In the genomic region with DNA sequence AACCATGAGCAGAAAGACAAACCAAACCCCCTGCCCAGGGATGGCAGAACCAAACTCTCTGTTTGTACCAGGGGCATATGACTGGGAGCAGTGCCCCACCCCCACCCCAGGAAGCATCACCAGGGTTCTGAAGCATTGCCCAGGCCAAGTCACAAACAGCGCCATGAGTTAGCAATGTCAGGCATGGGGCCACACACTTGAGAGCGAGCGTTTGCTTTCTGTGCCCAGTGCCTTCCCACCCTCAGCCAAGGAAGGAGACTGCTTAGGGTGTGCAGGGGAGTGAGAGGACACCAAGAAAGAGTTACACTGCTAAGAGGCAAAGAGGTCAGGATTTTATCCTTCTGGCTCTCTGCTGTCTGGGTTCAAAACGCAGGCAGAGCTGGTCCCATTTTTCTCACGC, we compare ENCODE assay signal across 19 mouse cellular contexts. TPM values are rescaled to one million over a fixed set of nuclear protein-coding genes. Genes with fewer than 3 reads are reported as not detected.
DNase-seq lines count a peak whose midpoint lies in the region; ATAC-seq lines count a peak whose summit lies in the region.
"Had no signal": no experiment of that assay in that cellular context is flagged by ENCODE, and none has a peak within 500 bp of the region (broad histone marks: within the 10 kb centered on the region; RNA-seq: fewer than 3 reads in every experiment).

No protein-coding gene starts in this region.

- no peak overlapping the region for H3K27ac ChIP-seq in forebrain, embryonic 15.5 days (replicated peaks)
- H3K27ac ChIP-seq in forebrain, embryonic 13.5 days = no peak overlapping the region; the same call in 1 of the 2 replicates
- H3K27ac ChIP-seq: embryonic facial prominence, embryonic 13.5 days; gastrocnemius, adult 2 months; hindbrain, embryonic 13.5 days; intestine, embryonic 15.5 days had no signal

- DNase-seq in heart, adult 18-20 months = peak; percentile 11 to 12
- DNase-seq in heart, adult 9 months (ENCODE audit: low spot score in 2 of 2) = no peak
- DNase-seq: adrenal gland, postnatal 10 days; cerebellum, adult 11 months; cerebellum, adult 9-11 months; cerebellum, postnatal 36 days; gastrocnemius, adult 2 months; gastrocnemius, postnatal 25 days; heart, postnatal 4 days had no signal

- no peak overlapping the region for H3K4me3 ChIP-seq in forebrain, embryonic 15.5 days
- no peak overlapping the region for H3K4me3 ChIP-seq in forebrain, embryonic 13.5 days
- H3K4me3 ChIP-seq in megakaryocyte, embryonic 14.5 days (replicated peaks) = peak overlapping the region; percentile 62
- H3K4me3 ChIP-seq: embryonic facial prominence, embryonic 13.5 days; gastrocnemius, adult 2 months; hindbrain, embryonic 13.5 days; intestine, embryonic 15.5 days had no signal

- ATAC-seq in forebrain, embryonic 15.5 days (replicated peaks) = peak; percentile 30; the same call in 1 of the 2 replicates
- ATAC-seq in forebrain, embryonic 13.5 days = no peak
- no peak for ATAC-seq in megakaryocyte, adult 5-6 weeks (ENCODE audit: poor library complexity, severe bottlenecking)
- ATAC-seq: intestine, embryonic 15.5 days had no signal

- H3K4me1 ChIP-seq in forebrain, embryonic 15.5 days = peaks cover 9% of the 10 kb centered on the region; the same call in 1 of the 2 replicates
- H3K4me1 ChIP-seq in forebrain, embryonic 13.5 days = 0 out of 2 replicates have a peak, but pooled peaks cover 7% of the 10 kb centered on the region
- peaks cover 25% of the 10 kb centered on the region for H3K4me1 ChIP-seq in megakaryocyte, embryonic 14.5 days
- H3K4me1 ChIP-seq: hindbrain, embryonic 13.5 days; intestine, embryonic 15.5 days had no signal

- no peak overlapping the region for H3K9ac ChIP-seq in forebrain, embryonic 15.5 days (replicated peaks)
- no peak overlapping the region for H3K9ac ChIP-seq in forebrain, embryonic 13.5 days
- H3K9ac ChIP-seq: embryonic facial prominence, embryonic 13.5 days; hindbrain, embryonic 13.5 days; intestine, embryonic 15.5 days had no signal

- H3K36me3 ChIP-seq in forebrain, embryonic 15.5 days = no peaks in the 10 kb centered on the region
- no peaks in the 10 kb centered on the region for H3K36me3 ChIP-seq in forebrain, embryonic 13.5 days (ENCODE audit: poor library complexity, severe bottlenecking)
- no peaks in the 10 kb centered on the region for H3K36me3 ChIP-seq in megakaryocyte, embryonic 14.5 days (replicated peaks; ENCODE audit: low read length)
- H3K36me3 ChIP-seq: embryonic facial prominence, embryonic 13.5 days; hindbrain, embryonic 13.5 days; intestine, embryonic 15.5 days had no signal

- 49% methylated on average over 5 of the region's 5 CpGs for WGBS in forebrain, embryonic 15.5 days
- 54% methylated on average over 5 of the region's 5 CpGs for WGBS in forebrain, embryonic 13.5 days

- H3K4me2 ChIP-seq in forebrain, embryonic 15.5 days (replicated peaks) = no peak overlapping the region
- H3K4me2 ChIP-seq in forebrain, embryonic 13.5 days = no peak overlapping the region
- H3K4me2 ChIP-seq: embryonic facial prominence, embryonic 13.5 days; heart, embryonic 11.5 days; hindbrain, embryonic 13.5 days; intestine, embryonic 15.5 days had no signal

- no peaks in the 10 kb centered on the region for H3K27me3 ChIP-seq in forebrain, embryonic 15.5 days
- H3K27me3 ChIP-seq in forebrain, embryonic 13.5 days = no peaks in the 10 kb centered on the region
- peaks cover 79% of the 10 kb centered on the region for H3K27me3 ChIP-seq in megakaryocyte, embryonic 14.5 days (replicated peaks)
- H3K27me3 ChIP-seq: intestine, embryonic 15.5 days had no signal

- no peaks in the 10 kb centered on the region for H3K9me3 ChIP-seq in forebrain, embryonic 15.5 days
- H3K9me3 ChIP-seq in forebrain, embryonic 13.5 days (replicated peaks) = no peaks in the 10 kb centered on the region
- H3K9me3 ChIP-seq in megakaryocyte, embryonic 14.5 days = peaks cover 3% of the 10 kb centered on the region; the same call in 1 of the 2 replicates
- H3K9me3 ChIP-seq: embryonic facial prominence, embryonic 13.5 days; hindbrain, embryonic 13.5 days; intestine, embryonic 15.5 days had no signal

RNA-seq across cellular contexts. Expression of a gene that starts 20.2 kb away (rescaled TPM):
- polyA plus RNA-seq in forebrain, embryonic 15.5 days (2015; fragmentation: Nextera tagmentation; extraction: Ambion mirVana) = 20.3 and 23.5 TPM in 2 replicates
- 10.9 and 11.6 TPM in 2 replicates for polyA plus RNA-seq in forebrain, embryonic 13.5 days (2015; fragmentation: Nextera tagmentation; extraction: Ambion mirVana)
- total RNA-seq in heart, adult 18-20 months (2021) = under 1 TPM in 1 of 2 experiments, not detected in 1; 0.08 TPM
- polyA plus RNA-seq in megakaryocyte, embryonic 14.5 days (2012; ENCODE audit: insufficient read depth, low replicate concordance) = 0.04 TPM in 1 of 2 replicates, not detected in the other
- not detected in 2 replicates for total RNA-seq in megakaryocyte, adult 5-6 weeks (2015)
- not detected in 2 replicates for total RNA-seq in megakaryocyte, adult 5-6 weeks (2017)
- total RNA-seq: gastrocnemius, postnatal 25 days; granulocyte monocyte progenitor cell, adult 5-6 weeks; MEL had no signal

Comparison
In these comparisons a context has a peak if more than half of its experiments do, and no peak if none do; other contexts are left out.
1. DNase-seq: peak in heart, adult 18-20 months (2 of 2); none in heart, adult 9 months (0 of 2).
2. RNA of a gene that starts 20.2 kb away (polyA plus RNA-seq): 20.3 to 23.5 TPM in forebrain, embryonic 15.5 days and 10.9 to 11.6 TPM in forebrain, embryonic 13.5 days; 0.04 TPM in megakaryocyte, embryonic 14.5 days; every median in the first group is over 10 times any median in the second.